Mouse (Mus musculus) monocyte, adult 2 months (primary cell): ENCODE data around the gene Lca5l.
A peak's percentile ranks its signal among the peaks of the same experiment; 100 is the strongest.

Experiments used
- DNase-seq, 2 experiments: peaks; one replicate each; pipeline ENCODE4 v3.0.0; 2022; ENCODE audit warnings: low spot score in 2 of 2, low read depth in 1 of 2

The Lca5l gene

DNA sequence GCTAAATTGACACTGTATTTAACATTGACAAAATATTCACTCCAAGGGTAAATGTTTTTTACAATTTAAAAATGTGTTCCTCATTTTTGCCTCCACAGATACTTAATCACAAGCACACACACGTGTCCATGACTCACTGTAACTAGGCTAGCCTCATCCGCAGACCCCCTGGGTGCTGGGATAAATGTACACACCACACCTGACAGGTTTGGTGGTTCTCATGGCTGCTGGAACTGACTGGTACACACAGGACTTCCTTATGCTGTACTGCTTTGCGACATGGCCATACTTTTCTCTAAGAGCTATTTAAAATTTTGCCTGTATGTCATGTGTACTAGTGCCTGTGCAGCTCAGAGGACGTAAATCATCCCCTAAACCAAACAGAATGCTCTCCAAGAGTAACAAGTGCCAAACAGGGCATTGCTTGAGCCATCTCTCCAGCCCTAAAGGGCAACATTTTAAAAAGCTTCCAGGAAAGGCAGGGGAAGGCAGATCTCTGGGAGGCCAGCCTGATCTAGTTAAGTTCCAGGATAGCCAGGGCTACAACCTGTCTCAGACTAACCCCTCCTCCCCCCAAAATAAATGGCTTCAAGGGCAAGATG, 71.9 kb downstream of the Lca5l start:
- no peak for DNase-seq

DNA sequence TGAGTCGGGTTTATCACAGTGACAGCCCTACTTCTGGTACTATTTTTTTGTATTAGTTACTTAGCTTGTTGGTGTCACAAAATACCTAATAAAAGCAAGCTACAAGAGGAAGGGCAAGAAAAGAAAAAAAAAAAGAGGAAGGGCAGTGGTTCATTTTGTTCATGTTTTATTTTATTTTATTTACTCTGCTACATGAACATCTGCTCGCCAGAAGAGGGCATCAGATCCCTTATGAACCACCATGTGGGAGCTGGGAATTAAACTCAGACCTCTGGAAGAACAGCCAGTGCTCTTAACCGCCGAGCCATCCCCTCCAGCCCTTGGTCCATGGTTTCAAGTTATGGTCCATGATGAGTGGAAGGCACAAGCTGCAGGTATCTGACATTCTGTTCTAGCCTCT, 77.3 kb downstream of the Lca5l start:
- no peak for DNase-seq

DNA sequence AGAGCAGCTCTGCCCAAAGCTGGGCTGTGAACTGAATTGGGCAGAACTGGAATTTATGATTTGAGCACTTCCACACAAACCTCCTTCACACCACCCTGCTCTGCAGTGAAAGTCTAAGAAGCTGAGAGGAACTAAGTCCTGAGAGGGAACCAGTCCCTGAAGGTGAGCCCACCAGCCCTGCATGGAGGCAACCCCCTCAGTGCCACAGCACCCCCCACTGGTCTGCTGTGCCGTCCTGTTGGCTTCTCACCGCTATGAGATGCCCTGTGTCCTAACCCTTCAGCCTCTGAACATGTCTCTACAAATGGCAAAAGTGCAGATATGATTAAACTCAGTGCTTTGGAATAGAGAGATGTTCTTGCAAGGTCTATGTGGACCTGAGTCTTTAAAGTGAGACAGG, 79.3 kb downstream of the Lca5l start:
- no peak for DNase-seq

DNA sequence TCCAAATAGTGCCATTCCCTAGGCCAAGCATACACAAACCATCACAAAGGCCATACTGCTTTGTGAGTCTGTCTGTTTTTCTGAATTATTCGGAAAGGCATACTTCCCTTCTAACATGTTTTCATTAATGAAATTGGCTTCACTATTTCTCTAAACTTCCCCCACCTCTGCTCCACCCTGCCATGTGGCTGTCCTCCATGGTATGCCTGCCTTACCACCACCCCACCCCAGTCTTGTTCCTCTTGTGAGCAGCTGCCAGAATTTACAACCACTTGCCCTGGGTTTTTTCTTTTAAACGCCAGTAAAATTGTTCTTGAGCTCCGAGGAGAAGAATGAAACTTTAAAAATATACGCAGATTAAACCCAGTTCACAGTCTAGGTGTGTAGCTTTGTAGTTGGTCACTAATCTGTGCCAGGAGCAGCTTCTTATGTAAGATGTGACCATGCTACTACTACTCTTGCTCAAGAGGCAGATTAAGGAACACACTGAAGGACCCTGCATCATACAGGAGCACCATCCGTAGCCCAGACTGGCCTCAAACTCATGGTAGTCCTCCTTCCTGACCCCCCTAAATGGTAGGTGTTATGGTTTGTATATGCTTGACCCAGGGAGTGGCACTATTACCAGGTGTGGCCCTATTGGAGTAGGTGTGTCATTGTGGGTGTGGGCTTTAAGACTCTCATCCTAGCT, 81.3 kb downstream of the Lca5l start:
- DNase-seq, result peak in 1 of 2 experiments; percentile 11

DNA sequence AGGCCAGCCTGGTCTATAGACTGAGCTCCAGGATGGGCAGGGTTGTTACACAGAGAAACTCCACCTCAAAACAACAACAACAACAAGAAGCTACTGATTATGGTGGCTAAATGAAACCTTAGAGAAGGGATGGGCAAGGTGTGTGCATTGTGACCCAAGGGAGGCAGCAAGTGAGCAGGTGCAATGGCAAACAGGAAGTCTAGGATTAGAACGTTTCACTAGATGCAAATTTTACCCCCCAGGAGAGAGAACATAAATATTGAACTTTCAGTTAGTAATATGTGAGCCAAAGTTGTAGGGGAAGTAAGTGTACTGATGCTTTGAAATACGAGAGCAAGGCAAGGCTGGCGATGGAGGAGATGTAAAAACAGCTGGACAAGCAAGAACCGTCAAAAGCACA, 82.4 kb downstream of the Lca5l start:
- DNase-seq, result no peak
